Mouse (Mus musculus) spleen, embryonic (tissue): ENCODE measurements at regions not wholly inside any gene's neighbourhood (a gene's known extent, or its start where the extent isn't known, plus 50 kb on each side); places are given as distances from the start of the nearest gene placed in this dataset.

Experiments
- CTCF ChIA-PET: fragments of 350-600 bp; sonication (Branson Sonifier 250); formaldehyde crosslinking; loops from one replicate; lab custom pipeline; 2022; lab: Charles Lee

DNA sequence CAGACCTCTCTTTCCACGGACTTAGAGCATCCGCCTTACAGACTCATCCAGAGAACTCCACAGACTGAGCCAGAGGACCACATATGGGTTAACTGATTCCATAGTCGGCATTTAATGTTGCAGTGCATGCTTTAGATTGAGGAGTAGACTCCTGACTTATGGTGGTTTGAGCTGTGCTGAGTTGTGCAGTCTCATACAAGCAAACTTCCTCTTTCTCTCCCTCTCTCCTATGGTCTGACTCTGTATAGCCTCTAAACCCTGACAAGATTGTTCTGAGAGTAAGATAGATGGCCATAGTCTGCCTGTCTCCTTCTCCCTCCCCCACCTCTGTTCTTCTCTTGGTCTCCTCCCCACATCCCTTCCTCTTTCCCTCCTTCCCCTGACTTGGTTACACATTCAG, 616.0 kb downstream of the Ryr2 start:
- CTCF ChIA-PET: no interaction called here

DNA sequence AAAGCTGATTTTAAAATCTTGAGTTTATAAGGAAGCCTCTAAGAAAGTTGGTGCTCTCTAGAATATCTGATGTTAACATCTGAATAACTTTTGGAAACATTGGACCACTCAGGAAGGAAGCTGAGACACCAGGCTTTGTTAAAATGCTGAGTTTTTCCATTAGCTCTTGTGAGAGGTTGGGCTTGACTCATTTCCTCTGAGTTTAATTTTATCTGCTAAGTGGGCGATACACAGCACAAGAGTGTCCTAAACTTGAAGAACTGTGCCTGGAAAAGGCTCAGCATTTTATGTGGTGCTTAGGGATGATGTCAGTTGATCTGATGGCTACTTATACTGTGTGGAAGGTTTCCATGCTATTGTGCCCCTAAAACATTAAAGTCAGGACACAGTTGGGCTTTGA, 623.6 kb downstream of the Ryr2 start:
- CTCF ChIA-PET: no interaction called here

DNA sequence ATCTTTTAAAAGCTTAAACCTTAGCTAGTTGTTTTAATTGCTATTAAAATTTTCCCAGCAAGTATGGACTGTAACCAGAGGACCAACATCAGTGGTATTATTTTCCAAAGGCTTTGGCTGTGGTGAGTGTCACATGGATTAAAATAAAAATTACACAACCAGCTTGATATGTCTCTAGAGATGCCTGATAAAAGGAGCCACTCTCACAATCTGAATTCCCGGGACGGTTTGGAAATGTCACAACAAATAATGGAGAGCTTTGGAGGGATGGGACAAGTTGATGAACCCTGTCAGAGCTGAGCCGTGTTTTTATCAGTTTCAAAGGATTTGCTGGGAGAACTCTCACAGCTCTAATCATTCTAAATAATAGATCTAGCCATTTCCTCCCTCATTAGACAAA, 624.0 kb downstream of the Ryr2 start:
- CTCF ChIA-PET: no interaction called here

DNA sequence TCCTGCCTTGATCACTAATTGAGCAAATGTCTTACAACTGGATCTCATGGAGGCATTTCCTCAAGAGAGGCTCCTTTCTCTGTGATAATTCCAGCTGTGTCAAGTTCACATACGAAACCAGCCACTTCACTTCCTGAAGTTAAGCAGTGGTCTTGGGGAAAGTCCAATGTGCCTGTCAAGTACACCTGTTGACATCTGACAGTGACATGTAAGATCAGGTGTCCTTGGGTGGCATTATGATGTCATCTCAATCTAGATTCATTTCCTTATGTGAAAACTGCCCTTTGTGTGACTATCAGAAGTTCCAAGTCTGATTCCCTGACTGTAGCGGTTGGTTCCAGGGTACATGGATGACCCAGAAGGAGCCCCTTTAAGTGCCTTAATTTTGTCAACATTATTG, 646.5 kb downstream of the Ryr2 start:
- CTCF ChIA-PET: no interaction called here

DNA sequence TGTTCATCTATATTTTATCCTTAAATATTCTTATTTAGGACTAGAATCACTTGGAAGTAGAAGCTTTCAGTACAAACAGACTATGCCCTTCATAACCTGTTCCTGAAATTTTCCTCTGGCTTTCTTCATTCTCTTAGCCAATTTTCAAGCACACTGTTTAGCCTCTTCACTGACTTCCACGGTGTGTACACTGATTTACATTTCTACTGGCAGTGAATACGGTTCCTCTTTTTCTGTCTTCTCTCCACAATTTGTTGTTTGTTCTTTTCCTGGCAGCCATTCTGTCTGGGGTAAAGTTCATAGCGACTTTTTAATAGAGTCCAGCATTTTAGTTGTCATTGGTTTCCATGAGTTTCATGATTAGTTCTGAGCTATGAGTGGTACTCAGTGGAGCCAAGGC, 651.6 kb downstream of the Ryr2 start:
- CTCF ChIA-PET: no interaction called here

DNA sequence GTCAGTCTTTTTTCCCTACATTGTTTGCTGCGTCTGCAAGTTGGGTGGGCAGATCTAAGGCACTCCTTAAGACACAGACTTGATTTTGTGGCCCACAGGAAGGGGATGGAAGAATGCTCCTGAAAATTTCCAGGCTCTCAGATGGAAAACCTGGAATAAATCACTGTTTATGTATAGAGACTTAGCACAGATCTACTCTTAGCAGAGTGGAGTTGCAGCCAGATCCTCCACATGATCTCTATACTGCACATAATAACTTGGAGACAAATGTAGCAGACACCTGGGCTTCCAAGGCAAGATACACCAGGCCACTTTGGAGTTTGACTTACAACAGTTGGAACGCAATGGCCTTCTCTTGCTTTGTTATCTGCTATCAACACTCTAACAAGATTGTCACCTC, 654.3 kb downstream of the Ryr2 start:
- CTCF ChIA-PET: no interaction called here

DNA sequence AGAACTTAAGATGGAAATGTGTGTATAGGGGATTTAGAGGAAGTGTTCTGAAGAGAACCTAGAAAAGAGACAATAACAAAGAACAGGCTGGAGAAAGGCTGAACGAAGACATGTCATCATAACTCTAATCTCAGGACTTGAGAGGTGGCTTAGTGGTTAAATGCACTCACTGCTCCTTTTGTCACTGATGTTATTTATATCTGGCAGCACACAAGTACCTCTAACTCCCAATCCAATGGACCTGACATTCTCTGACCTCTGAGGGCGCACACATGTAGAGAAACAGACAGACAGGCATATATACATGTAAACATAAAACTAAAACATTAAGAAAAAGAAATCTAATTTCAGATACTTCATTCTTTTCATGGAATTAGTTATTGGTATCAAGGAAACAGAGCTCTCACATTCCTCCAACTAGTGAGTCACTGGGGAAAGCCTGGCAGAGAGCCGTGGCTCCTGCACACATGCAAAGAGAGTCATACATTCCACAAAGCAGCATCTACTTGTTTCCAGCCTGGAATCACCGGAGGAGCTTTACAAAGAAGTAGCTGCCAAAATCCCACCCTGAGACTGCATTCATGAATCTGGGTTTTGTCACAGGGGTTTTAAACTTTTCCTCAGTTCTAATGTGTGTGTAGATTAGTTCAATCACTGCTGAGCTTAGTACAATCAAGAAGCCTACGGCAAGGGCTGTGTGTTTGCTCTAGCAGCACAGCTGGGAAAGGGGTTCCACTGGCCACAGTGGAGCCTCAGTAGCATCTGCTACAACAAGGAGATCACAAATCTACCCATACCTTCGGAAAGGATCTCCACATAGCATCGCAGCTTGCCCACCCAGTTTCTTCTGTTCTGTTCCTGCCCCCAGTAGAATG, 674.0 kb downstream of the Ryr2 start:
- CTCF ChIA-PET: no interaction called here

DNA sequence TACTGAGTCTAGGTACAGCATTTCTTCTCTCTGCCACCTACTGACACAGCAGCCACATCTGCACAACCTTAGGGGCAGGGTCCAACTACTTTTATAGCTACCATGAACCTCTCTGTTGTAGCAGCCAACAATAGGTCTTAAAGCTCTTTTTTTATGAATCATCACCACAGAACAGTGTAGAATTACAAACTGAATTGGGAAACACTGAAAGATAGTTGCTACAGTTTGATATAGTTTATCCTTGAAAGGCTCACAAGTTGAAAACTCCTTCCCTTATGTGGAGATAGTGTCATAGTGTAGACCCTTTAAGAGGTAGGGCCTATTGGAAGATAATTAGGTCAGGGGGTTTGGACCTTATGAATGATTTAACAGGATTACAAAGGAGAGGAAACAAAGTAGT, 679.9 kb downstream of the Ryr2 start:
- CTCF ChIA-PET: no interaction called here

DNA sequence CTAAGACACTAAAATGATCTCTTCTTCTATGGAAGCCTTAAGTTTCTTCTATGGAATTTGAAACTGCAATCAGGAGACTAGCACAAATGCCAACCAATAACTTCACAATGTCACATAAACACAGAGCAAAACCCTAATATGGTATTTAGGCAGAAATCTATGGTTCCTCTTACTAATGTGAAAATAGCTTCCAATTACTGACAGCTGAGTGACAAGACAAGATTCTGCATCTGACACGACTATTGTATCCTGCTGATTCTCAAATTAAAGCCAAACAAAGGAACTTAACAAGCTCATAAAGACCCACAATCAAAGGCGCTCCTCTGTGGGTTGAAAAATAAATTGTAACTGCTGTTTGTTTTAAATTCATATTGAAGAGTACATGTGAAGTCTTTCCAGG, 714.7 kb downstream of the Ryr2 start:
- CTCF ChIA-PET: no interaction called here

DNA sequence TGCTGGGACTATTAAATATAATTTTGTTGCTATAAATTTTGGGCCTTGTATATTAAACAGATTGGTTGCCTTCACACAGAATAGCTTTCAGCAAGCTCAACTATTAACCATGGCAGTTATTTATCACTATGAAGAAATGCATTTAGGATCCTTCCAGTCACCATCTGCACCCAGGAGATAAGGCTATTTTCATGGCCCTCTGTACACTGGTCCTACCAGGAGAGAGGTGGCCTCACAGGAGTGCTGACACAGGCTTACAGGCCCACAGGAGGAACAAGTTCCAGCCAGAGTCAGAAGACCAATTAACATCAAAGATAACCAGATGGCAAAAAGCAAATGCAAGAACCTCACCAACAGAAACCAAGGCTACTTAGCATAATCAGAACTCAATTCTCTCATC, 731.3 kb downstream of the Ryr2 start:
- CTCF ChIA-PET: no interaction called here

DNA sequence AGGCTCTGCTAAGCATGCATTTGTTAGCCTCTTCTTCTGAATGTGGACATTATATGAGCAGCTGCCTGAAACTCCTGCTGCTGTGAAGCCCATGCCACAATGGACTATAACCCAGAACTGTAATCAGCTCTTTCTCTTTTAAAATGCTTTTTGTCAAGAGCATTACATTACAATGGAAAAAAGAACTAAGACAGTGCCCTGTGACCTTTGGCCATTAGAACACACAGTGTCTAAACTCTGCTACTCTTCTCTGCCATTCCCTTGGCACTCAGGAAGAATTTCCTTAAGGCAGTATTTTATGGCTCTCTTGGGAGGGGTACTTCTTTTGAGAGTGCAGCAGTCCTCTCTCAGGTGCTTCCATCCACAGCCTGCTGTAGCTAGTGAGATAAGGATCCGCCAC, 737.3 kb downstream of the Ryr2 start:
- CTCF ChIA-PET: no interaction called here

DNA sequence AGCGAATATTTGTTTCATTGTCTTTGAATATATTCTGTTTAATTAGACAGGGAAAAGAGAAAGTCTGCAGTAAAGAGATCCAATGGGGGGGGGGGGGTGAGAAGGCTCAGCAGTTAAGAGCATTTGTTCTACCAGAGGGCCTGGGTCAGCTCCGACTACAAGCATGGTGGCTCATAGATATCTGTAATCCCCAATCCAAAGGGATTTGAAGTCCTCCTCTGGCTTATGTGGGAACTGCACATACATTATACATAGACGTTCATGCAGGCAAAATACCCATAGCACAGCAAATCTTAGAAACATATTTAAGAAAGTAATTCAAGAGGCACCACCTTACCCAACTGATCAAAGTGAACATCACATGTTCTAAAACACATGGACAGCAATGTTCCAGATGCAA, 743.9 kb downstream of the Ryr2 start:
- CTCF ChIA-PET: no interaction called here

DNA sequence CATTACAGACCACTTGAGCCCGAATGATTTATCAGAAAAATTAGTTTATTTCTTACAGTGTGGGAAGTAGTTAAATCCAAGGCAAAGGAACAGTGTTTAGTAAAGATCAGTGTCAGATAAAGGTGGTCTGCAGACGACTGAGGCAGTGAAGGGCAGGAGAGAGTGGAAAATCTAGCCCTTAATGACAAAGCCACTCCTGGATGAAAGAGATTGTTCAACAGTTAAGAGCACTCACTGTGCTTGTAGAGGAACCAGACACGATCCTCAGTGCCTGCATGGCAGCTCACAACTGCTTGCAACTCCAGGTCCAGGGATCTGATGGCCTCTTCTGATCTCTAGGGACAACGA, 758.3 kb downstream of the Ryr2 start:
- CTCF ChIA-PET: no interaction called here

DNA sequence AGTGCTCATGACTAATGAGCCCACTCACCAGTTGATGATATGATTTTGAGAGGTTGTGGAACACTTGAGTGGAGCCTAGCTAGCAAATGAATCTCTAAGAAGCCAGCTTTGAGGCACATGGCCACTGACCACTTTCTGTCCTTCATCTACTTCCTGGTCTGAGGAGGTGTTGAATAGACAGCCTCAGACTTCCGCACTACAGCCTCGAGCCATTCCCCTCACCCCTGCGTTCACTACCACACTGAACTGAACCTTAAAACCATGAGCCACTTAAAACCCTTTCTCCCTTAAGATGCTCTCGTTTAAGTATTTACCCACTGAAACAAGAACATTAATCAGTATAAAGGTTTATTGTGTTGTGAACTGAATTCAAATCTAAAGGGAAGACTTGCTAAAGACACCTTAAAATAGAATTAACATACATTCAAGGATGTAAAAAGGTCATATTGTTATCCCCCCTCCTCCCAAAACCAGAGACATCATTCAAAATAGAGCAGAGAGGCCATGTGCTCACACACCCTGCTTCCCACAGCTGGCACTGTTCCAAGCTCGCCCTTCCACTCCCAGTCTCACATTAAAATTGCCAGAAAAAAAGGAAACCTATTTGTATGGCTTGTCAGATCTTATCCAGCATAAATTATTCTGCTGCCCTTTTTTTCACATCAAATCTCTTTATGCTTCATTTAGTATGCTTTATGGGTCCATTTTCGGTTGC, 758.8 kb downstream of the Ryr2 start:
- CTCF ChIA-PET: no interaction called here

DNA sequence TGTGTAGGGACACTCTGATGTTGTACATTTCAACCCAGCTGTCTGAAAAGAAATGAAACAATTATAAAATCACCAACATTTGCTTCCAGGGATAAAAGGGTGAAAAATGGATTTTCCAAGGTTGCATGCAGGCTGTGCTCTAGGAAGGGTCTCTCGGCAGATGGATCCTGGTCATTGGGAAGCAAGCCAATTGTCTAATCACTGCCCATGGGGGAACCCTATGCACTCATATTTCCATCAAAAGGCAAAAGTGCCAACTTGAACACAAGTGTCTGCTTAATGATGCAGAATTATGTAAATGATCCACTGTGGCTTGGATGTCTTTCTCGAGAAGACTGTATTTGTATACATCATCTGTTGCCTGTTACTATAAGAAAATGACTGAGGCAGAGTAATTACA, 762.2 kb downstream of the Ryr2 start:
- CTCF ChIA-PET: no interaction called here

DNA sequence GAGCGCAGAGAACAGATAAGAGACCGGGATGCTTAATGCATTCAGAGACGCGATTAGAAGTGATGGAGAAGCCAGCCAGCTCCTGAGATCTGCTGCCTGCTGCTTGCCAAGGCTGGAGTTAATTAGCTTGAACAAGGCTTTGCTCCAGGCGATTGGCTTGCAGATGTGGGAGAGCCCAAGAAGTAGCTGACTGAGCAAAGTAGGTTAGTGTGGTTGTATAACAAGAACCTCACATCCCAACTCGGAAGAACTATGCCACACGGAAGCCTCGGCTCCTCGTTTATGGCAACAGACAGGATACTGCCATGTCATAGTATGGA, 768.5 kb downstream of the Ryr2 start:
- CTCF ChIA-PET: no interaction called here

DNA sequence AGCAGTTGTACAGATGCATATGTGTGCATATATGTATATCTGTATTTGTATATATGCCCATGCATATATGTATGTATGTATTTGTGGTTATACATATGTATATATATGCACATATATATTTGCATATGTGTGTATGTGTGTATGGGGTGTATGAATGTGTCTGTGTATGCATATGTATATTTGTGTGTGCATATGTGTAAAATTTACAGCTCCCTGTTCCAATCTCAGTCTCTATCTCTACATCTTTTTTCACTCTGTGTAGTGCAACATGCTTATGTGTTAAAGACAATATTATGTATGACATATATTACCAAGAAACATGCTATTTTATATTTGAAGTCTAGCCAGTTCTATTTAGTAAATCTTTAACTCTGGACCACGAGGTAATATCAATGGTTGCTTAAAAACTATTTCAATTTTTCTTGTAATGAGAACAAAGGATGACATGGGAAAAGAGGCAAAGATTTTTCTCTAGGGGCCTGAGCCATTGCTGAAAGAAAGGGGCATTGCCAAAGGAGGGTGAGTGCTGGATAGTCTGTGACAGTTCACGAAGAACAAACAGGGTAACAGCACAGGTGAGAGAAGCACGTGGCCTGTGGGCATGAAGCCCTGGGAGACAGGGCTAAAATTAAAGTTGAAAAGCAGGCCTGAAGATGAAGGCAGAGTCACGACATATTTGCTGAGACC, 769.0 kb downstream of the Ryr2 start:
- CTCF ChIA-PET: no interaction called here

DNA sequence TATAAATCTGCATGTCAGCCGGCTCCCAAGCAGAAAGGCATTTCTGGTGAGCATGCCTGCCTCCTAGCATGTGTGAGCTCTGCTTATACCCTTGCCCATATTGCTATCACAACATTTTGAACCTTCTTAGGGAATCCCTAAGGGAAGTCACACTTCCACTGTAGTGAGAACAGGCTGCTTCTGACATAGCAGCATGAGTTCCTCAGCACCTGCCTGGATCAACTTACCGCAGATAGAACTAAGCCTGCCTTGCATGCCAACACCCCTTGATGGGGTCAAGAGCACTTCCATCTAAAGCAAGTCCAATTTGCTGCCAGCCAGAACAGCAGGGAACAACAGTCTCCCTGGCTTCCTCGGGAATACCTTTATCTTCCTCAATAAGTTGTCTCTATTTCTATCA, 769.8 kb downstream of the Ryr2 start:
- CTCF ChIA-PET: interaction anchor here (0.7 kb wide), 1 partner anchor 858 kb away, joined by 8 read pairs; no protein-coding TSS in a partner anchor

DNA sequence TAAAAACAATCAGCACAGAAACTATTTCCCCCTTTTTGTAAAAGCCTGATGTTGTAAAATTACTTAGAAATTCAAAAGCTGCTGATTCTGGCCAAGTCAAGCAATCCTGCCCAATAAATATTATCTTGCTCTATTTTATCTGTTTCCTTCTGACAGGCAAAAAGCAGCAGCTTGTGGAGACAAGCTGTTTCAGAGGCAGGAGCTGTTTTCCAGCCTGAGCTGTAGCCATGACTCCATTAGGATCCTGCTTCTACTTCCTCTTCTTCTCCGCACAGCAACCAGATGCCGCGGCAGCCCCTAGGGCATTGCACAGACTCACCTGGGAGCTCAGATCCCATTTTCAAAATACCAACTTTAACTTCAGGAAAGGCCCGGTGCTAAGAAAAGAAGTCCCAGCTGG, 774.8 kb downstream of the Ryr2 start:
- CTCF ChIA-PET: no interaction called here

DNA sequence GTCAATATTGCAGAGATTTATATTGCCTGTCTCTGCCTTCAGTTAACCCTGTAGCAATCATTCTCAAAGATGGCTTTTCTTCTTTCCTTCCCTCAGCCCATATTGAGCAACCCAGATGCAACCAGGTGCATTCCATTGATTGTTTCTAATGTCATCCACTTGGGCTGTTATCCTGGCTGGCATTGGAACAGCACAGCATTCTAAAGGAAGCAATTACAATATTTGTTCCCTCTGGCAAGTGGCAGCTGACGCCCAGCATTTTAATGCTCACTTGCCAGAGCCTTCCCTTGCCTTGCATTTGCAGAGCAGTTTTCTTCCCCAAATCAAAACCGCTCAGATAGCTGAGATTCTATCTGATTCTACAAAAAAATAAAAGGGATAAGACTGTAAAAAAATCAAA, 798.0 kb downstream of the Ryr2 start:
- CTCF ChIA-PET: no interaction called here

DNA sequence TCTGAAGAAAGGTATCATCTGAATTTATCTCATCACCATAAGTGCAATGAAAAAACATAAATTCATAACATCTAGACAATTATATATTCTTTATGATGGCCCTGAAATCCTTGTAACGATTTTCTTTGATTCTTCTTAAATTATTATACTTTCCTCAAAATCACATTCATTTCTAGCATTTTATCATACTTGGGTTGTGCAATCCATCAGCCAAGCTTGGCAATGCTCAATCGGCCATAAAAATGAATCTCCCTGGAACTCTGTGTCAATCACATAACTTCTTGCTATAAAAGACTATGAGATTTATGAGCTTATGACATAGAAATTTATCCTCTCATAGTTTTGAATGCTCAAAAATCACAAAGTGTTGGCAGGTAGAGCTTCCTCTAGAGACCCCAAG, 811.3 kb downstream of the Ryr2 start:
- CTCF ChIA-PET: no interaction called here

DNA sequence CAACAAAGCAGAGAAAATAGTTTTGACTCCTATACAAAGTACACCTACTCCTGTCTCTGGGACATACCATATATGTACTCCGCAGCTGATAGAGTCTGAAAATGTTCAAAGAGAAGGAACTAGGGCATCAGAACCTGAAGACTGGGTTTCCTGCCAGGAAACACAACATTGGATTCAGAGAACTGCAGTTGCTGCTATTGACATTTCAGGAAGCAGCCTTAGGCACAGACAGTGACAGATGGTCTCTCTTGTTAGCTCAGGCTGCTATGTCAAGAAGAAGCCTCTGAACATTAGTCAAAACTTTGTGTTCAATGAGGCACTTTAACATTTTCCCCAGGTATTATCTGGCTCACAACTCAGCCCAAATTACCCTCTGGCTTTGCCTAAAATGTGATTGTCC, 812.1 kb downstream of the Ryr2 start:
- CTCF ChIA-PET: no interaction called here

DNA sequence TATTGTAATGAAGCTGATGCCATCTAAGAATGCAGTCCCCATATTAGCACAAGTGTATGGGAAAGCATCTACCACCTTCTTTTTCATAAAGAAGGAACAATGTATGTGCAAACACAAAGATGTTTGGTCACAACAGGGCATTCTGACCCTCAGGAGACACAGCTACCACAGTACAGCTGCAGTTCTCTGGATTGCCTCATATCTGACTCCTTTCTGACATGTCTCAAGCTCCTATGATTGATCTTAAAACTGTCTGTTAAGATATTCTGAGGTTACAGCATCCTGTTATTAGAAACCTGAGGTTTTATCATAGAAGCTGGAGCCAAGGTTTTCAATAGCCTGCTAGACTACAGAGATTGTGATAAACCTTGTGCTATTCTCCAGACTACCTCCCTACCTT, 813.0 kb downstream of the Ryr2 start:
- CTCF ChIA-PET: no interaction called here
